Mouse (Mus musculus) liver, embryonic 15.5 days (tissue): ENCODE measurements around the gene Ddah2. TPM values are rescaled to one million over a fixed set of nuclear protein-coding genes. Genes with fewer than 3 reads are reported as not detected.

Source experiments
- polyA plus RNA-seq: library from polyadenylated mRNA; unstranded; fragments of >200 nt; fragmentation: Nextera tagmentation; extraction: Ambion mirVana; gene quantifications from 2 replicates; pipeline ENCODE4 v1.2.1, GENCODE M21; 2015

The Ddah2 gene
- polyA plus RNA-seq, 1 experiment from 2014 or later, result 18.6 TPM

Other genes with a start within 250 kb of the Ddah2 start
- gene Stk19, start 222.1 kb upstream of the Ddah2 start, polyA plus RNA-seq, result 12.0 and 14.1 TPM in 2 replicates
- gene Dxo, start 222.0 kb upstream of the Ddah2 start, polyA plus RNA-seq, result 29.8 and 31.2 TPM in 2 replicates
- 24.5 and 29.2 TPM in 2 replicates for gene Skiv2l, start 208.8 kb upstream of the Ddah2 start, polyA plus RNA-seq
- gene Nelfe, start 208.6 kb upstream of the Ddah2 start, polyA plus RNA-seq, result 45.6 and 46.7 TPM in 2 replicates
- gene Cfb, start 196.5 kb upstream of the Ddah2 start, polyA plus RNA-seq, result 281 and 374 TPM in 2 replicates
- gene Zbtb12, start 179.6 kb upstream of the Ddah2 start, polyA plus RNA-seq, result 0.41 and 0.64 TPM in 2 replicates
- gene Gm20547, start 177.0 kb upstream of the Ddah2 start, polyA plus RNA-seq, result 0.07 TPM in 1 of 2 replicates, not detected in the other
- 25.2 and 26.5 TPM in 2 replicates for gene C2, start 160.8 kb upstream of the Ddah2 start, polyA plus RNA-seq
- 14.6 and 15.1 TPM in 2 replicates for gene Ehmt2, start 160.6 kb upstream of the Ddah2 start, polyA plus RNA-seq
- 3.0 and 3.1 TPM in 2 replicates for gene Slc44a4, start 144.6 kb upstream of the Ddah2 start, polyA plus RNA-seq
- 17.1 and 19.8 TPM in 2 replicates for gene Neu1, start 127.8 kb upstream of the Ddah2 start, polyA plus RNA-seq
- 0.06 and 0.14 TPM in 2 replicates for gene Hspa1b, start 99.8 kb upstream of the Ddah2 start, polyA plus RNA-seq
- 0.32 TPM in 1 of 2 replicates, not detected in the other for gene Gm20481, start 89.1 kb upstream of the Ddah2 start, polyA plus RNA-seq
- 0.96 and 1.6 TPM in 2 replicates for gene Hspa1a, start 86.9 kb upstream of the Ddah2 start, polyA plus RNA-seq
- gene Hspa1l, start 86.3 kb upstream of the Ddah2 start, polyA plus RNA-seq, result 0.25 and 0.31 TPM in 2 replicates
- 120 and 123 TPM in 2 replicates for gene Lsm2, start 77.2 kb upstream of the Ddah2 start, polyA plus RNA-seq
- gene Vars, start 58.0 kb upstream of the Ddah2 start, polyA plus RNA-seq, result 99.0 and 133 TPM in 2 replicates
- gene Vwa7, start 42.5 kb upstream of the Ddah2 start, polyA plus RNA-seq, result 0.09 and 0.12 TPM in 2 replicates
- gene Sapcd1, start 31.0 kb upstream of the Ddah2 start, polyA plus RNA-seq, result 2.2 and 2.3 TPM in 2 replicates
- 3.4 and 4.3 TPM in 2 replicates for gene Msh5, start 12.3 kb upstream of the Ddah2 start, polyA plus RNA-seq
- 120 and 122 TPM in 2 replicates for gene Clic1, start 9.1 kb upstream of the Ddah2 start, polyA plus RNA-seq
- 0.21 and 0.40 TPM in 2 replicates for gene Ly6g6c, start 6.4 kb downstream of the Ddah2 start, polyA plus RNA-seq
- gene Mpig6b, start 7.1 kb downstream of the Ddah2 start, polyA plus RNA-seq, result 3.2 and 4.4 TPM in 2 replicates
- 0.12 and 0.26 TPM in 2 replicates for gene Ly6g6e, start 17.9 kb downstream of the Ddah2 start, polyA plus RNA-seq
- gene Ly6g6d, start 19.0 kb downstream of the Ddah2 start, polyA plus RNA-seq, result 0.41 and 0.70 TPM in 2 replicates
- gene Ly6g6f, start 26.6 kb downstream of the Ddah2 start, polyA plus RNA-seq, result 5.1 and 7.0 TPM in 2 replicates
- gene Abhd16a, start 30.2 kb downstream of the Ddah2 start, polyA plus RNA-seq, result 50.0 and 53.2 TPM in 2 replicates
- gene Ly6g5c, start 49.2 kb downstream of the Ddah2 start, polyA plus RNA-seq, result not detected in 2 replicates
- 0.23 and 0.24 TPM in 2 replicates for gene Ly6g5b, start 56.4 kb downstream of the Ddah2 start, polyA plus RNA-seq
- gene Gpank1, start 62.4 kb downstream of the Ddah2 start, polyA plus RNA-seq, result 12.8 and 15.5 TPM in 2 replicates
- 125 TPM in 2 replicates for gene Csnk2b, start 63.0 kb downstream of the Ddah2 start, polyA plus RNA-seq
- gene D17H6S53E, start 67.3 kb downstream of the Ddah2 start, polyA plus RNA-seq, result 2.2 and 2.5 TPM in 2 replicates
- gene Apom, start 73.0 kb downstream of the Ddah2 start, polyA plus RNA-seq, result 853 and 907 TPM in 2 replicates
- 19.3 and 20.0 TPM in 2 replicates for gene Bag6, start 76.1 kb downstream of the Ddah2 start, polyA plus RNA-seq
- 46.9 and 52.2 TPM in 2 replicates for gene Prrc2a, start 105.9 kb downstream of the Ddah2 start, polyA plus RNA-seq
- gene Aif1, start 117.0 kb downstream of the Ddah2 start, polyA plus RNA-seq, result 20.5 and 22.2 TPM in 2 replicates
- 40.1 and 40.2 TPM in 2 replicates for gene Lst1, start 129.4 kb downstream of the Ddah2 start, polyA plus RNA-seq
- 1.2 and 2.0 TPM in 2 replicates for gene Ltb, start 135.4 kb downstream of the Ddah2 start, polyA plus RNA-seq
- 0.31 and 0.36 TPM in 2 replicates for gene Tnf, start 143.0 kb downstream of the Ddah2 start, polyA plus RNA-seq
- gene Lta, start 146.3 kb downstream of the Ddah2 start, polyA plus RNA-seq, result 0.06 TPM in 1 of 2 replicates, not detected in the other
- gene Gm16181, start 161.8 kb downstream of the Ddah2 start, polyA plus RNA-seq, result 0.24 TPM in 1 of 2 replicates, not detected in the other
- gene Atp6v1g2, start 174.6 kb downstream of the Ddah2 start, polyA plus RNA-seq, result 0.58 and 0.63 TPM in 2 replicates
- 3.2 and 3.6 TPM in 2 replicates for gene Nfkbil1, start 176.8 kb downstream of the Ddah2 start, polyA plus RNA-seq
- gene Ddx39b, start 182.7 kb downstream of the Ddah2 start, polyA plus RNA-seq, result 141 and 150 TPM in 2 replicates
- 99.7 and 119 TPM in 2 replicates for gene H2-D1, start 203.7 kb downstream of the Ddah2 start, polyA plus RNA-seq